Mouse (Mus musculus) liver, embryonic 14.5 days (tissue): ENCODE results near the gene Wdr4.

ENCODE experiments used
- CTCF ChIP-seq: IDR thresholded peaks from 2 replicates; pipeline ENCODE4 v1.5.1; 2016; ENCODE audit warnings: antibody characterized with exemption, low read depth, control low read depth
- EP300 ChIP-seq: IDR thresholded peaks from 2 replicates; pipeline ENCODE4 v1.6.1; 2016; ENCODE audit warnings: antibody characterized with exemption, low read depth

GRCm38 (mm10) chr17:31531441-31532158 is 11.8 kb upstream of the Wdr4 start:
- TF ChIP-seq EP300 = no peak
- no peak for TF ChIP-seq CTCF
